Mouse (Mus musculus): ENCODE measurements around the gene Mef2d.

Mef2d gene

DNA sequence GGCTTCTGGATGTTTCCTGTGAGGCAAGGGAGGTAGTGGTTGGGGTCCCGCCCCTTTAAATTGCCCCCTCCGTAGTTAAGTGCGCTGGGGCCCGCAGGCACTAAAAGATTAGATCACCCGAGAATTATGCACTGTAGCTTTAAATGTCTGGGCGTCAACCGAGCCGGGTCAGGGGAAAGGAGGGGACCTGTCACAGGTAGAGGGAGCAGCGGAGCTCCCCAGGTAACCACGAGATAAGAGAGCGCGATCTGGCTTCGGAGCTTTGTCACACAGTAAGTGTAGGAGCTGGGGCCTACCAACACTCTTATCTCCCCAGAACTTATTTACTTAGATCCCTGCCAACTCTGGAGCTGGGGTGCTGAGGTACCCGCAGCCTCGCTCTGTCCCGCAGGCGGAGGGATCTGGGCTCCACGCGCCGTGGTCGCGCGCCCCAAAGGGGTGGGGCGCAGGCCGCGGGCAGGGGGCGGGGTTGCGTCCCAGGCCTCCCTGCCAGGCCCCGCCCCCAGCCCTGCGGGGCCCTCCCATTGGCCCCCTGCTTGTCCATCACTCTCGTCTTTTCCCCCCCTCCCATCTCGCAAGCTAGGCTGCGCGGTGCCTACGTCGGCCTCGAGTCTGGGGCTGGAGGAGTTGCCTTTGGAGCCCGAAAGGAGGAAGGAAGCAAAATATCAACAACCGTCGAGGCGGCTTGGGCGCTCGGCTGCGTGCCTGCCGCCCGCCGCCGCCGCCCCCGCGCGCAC is at the start of gene Mef2d:
TSS of gene Mef2d (plus strand) at position 586 of the 737 bp plus-strand sequence.
- peak; percentile 98 for DNase-seq (ENCODE audit: low spot score)

DNA sequence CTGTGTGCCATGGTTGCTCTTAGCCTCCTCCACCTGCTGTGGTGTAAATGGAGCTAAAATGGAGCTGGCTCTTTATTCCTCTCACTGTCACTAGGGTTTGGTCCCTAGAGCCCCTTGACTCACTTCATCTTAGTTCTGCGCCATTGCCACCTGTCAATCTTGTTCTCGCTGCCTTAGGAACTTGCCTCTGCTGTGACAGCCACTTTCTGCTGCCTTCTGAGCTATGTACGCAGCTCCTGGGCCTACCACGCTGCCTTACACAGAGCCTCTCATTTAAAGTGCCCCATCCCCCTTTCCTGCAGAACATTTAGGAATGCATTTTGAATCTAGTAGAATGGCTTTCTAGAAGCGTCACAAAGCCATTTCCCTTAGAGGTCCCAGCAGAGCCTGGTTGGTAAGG is 48.0 kb upstream of the Mef2d start:
- no peak for DNase-seq (ENCODE audit: low spot score)

GRCm38 (mm10) chr3:88097666-88098065 is 44.5 kb upstream of the Mef2d start:
- no peak for DNase-seq (ENCODE audit: low spot score)

GRCm38 (mm10) chr3:88100251-88100650 is 41.9 kb upstream of the Mef2d start:
- DNase-seq (ENCODE audit: low spot score) = no peak

DNA sequence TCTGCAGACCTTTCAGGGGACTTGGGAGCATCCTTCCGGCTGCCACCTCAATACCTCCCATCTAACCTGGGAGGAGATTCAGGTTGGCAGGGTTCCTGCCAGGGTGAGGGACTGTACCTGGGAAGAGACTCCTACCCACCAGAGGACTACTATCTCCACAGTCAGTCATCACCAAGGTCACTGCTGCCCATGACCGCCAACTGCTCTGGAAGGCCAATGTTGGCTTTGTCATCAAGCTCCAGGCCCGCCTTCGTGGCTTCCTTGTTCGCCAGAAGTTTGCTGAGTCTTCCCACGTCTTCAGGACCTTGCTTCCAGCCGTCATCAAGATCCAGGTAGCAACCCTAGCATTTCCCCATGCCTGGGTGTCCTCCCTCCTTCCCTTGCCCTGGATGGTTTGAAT is 40.4 kb upstream of the Mef2d start:
- DNase-seq (ENCODE audit: low spot score) = no peak

GRCm38 (mm10) chr3:88102196-88102595 is 40.0 kb upstream of the Mef2d start:
- DNase-seq (ENCODE audit: low spot score) = no peak

DNA sequence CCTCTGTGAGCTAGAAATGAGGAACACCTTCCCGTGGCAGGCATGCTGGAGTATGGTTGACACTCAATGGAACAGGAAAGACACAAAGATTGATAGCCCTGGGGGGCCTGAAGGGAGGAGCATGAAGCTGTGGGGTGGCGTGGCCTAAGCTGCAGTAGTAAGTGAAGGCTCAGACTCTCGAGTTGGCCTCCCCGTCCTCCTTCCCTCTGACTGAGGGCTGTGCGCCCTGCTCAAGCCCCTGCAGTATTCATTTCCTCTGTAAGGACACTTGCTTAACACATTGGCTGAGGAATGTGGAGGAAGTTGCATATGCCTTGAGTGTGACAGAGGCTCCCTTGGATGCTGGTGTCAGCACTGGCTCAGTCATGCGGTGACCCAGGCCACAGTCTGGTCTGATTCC is 39.6 kb upstream of the Mef2d start:
- DNase-seq (ENCODE audit: low spot score) = no peak

DNA sequence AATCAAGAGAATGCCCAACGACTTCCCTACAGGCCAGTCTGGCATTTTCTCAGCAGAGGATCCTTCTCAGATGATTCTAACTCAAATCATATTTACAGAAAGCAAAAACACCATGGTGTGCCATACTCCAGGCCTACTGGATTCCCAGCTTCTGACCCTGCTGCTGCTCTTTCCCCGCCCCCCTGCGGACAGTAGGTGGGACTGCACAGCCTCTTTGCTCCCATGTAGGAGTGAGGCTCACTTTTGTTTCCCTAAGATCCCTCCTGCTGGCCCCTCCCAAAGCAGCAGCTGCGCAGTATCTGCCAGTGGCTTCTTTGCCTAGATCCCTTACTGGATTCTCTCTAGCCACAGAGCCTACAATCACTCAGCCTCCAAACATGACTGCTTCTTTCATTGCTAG is 36.0 kb upstream of the Mef2d start:
- DNase-seq (ENCODE audit: low spot score) = no peak

- DNase-seq (ENCODE audit: low spot score) = no peak
Measured at GRCm38 (mm10) chr3:88109126-88109525, 33.0 kb upstream of the Mef2d start.

- no peak for DNase-seq (ENCODE audit: low spot score)
Measured at GRCm38 (mm10) chr3:88114396-88114795, 27.8 kb upstream of the Mef2d start.

- DNase-seq (ENCODE audit: low spot score) = no peak
Measured at GRCm38 (mm10) chr3:88120117-88120651, 22.0 kb upstream of the Mef2d start.

GRCm38 (mm10) chr3:88121164-88122131 is 20.7 kb upstream of the Mef2d start:
- DNase-seq (ENCODE audit: low spot score) = no peak

- DNase-seq (ENCODE audit: low spot score) = no peak
Measured at GRCm38 (mm10) chr3:88125195-88125594, 17.0 kb upstream of the Mef2d start.

DNA sequence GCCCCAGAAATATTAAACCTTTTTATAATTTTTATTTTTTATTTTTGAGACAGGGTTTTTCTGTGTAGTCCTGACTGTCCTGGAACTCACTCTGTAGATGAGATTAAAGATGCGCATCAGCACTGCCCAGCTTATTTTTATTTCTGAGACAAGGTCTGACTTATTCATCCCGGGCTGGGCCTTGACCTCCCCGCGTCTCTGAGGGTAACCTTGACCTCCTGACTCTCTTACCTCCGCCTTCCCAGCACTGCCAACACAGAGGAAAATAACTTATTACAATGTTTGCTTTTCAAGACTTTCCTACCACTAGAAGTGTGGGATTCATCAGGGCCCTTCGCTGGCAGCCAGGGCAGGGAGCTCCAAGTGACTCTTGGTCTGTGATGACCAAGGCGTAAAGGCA is 16.0 kb upstream of the Mef2d start:
- no peak for DNase-seq (ENCODE audit: low spot score)

GRCm38 (mm10) chr3:88127636-88128035 is 14.5 kb upstream of the Mef2d start:
- no peak for DNase-seq (ENCODE audit: low spot score)

- no peak for DNase-seq (ENCODE audit: low spot score)
Measured at GRCm38 (mm10) chr3:88128056-88128455, 14.1 kb upstream of the Mef2d start.

DNA sequence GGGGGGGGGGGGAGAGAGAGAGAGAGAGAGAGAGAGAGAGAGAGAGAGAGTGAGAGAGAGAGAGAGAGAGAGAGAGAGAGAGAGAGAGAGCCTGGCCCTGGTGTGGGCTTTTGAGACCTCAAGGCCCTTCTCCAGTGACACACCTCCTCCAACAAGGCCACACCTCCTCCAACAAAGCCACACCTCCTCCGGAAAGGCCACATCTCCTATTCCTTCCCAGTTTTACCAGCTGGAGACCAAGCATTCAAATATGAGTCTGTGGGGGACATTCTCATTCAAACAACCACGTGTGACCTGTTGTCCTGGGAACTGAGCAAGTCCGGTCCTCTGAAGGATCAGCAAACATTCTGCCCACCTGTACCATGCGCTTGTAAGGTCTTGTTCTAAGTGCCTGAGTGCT is 13.2 kb upstream of the Mef2d start:
- no peak for DNase-seq (ENCODE audit: low spot score)

GRCm38 (mm10) chr3:88131071-88131470 is 11.1 kb upstream of the Mef2d start:
- no peak for DNase-seq (ENCODE audit: low spot score)

- DNase-seq (ENCODE audit: low spot score) = no peak
Measured at GRCm38 (mm10) chr3:88132492-88132891, 9.7 kb upstream of the Mef2d start.

GRCm38 (mm10) chr3:88133187-88133771 is 8.9 kb upstream of the Mef2d start:
- no peak for DNase-seq (ENCODE audit: low spot score)

DNA sequence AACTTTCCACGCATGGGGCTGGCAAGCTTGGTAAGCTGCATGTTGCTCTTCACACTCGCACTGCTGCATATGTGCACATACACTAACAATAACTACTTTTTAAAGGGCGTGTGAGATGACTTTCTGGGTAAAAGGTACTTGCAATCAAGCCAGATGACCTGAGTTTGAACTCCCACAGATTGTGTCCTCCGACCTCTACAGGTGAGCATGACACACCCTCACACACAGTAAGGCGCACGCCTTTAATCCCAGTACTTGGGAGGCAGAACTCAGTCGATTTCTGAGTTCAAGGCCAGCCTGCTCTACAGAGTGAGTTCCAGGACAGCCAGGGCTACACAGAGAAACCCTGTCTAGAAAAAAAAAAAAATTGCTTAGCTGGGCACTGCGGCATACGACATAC is 5.8 kb upstream of the Mef2d start:
- DNase-seq (ENCODE audit: low spot score) = no peak

DNA sequence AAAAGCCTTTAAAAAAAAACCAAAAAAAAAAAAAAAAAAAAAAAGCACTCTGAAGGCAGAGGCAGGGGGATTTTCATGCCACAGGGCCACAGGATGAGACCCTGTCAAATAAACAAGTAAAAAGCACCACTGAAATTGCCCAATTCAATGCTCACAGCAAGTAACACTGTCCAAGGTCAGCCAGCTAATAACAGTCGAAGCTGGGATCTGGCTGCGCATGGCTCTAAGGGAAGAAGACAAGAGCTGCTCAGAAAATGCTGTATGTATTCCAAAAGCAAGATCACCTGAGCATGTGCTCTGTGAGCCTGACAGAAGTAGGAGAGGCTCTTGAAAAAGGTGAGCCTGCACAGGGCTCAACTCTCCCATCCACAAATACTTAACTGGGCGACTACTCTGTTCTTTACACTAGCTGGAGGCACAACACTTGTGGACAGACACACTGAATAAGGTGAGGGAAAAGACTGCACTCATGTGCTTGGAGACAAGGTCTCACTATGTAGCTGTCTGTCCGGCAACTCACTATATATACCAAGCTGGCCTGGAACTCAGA is 5.2 kb upstream of the Mef2d start:
- DNase-seq (ENCODE audit: low spot score) = no peak

All from testis, postnatal 10 days (tissue).